Mouse (Mus musculus) small intestine, adult 2 months (tissue): ENCODE data around the gene Nkiras1. TPM values are rescaled to one million over a fixed set of nuclear protein-coding genes. Genes with fewer than 3 reads are reported as not detected.

ENCODE experiments used
- H3K27ac ChIP-seq: fragments of 200-500 bp; 2 replicates; pipeline ENCODE4 v1.5.1; 2012; ENCODE audit warnings: low read depth, low read length, control low read depth, inconsistent platforms; ENCODE audit not compliant: insufficient read depth
- H3K27me3 ChIP-seq: fragments of 200-500 bp; 2 replicates; pipeline ENCODE4 v1.6.1; 2012; ENCODE audit warnings: mild to moderate bottlenecking, moderate library complexity, low read length, inconsistent platforms; ENCODE audit not compliant: control insufficient read depth, insufficient read depth
- H3K36me3 ChIP-seq: fragments of 200-500 bp; 2 replicates; pipeline ENCODE4 v1.6.1; 2012; ENCODE audit warnings: mild to moderate bottlenecking, low read length, control low read depth, inconsistent platforms; ENCODE audit not compliant: control insufficient read depth, insufficient read depth
- H3K4me1 ChIP-seq: fragments of 200-500 bp; 2 replicates; pipeline ENCODE4 v1.6.1; 2012; ENCODE audit warnings: low read length, inconsistent platforms, mixed read lengths; ENCODE audit not compliant: control insufficient read depth, insufficient read depth, insufficient read length
- H3K4me3 ChIP-seq: fragments of 200-500 bp; 2 replicates; pipeline ENCODE4 v1.5.1; 2012; ENCODE audit warnings: low read depth, mild to moderate bottlenecking, control low read depth, inconsistent platforms, low read length, moderate library complexity
- CTCF ChIP-seq: fragments of 200-500 bp; IDR thresholded peaks from 2 replicates; pipeline ENCODE4 v1.5.1; 2012; ENCODE audit warnings: low read depth, mild to moderate bottlenecking, control low read depth, inconsistent platforms, low read length, moderate library complexity, mixed read lengths; ENCODE audit not compliant: insufficient replicate concordance, insufficient read length; ENCODE audit errors: extremely low read depth
- POLR2A ChIP-seq: fragments of 200-500 bp; IDR thresholded peaks from 2 replicates; pipeline ENCODE4 v1.6.1; 2012; ENCODE audit warnings: low read depth, mild to moderate bottlenecking, control low read depth, inconsistent platforms, low read length, moderate library complexity
- WGBS: fragments of 180-500 bp; shearing (Covaris S2); methylation state at CpG from one replicate; pipeline ENCODE4 v1.1.7; 2018; 5-methylcytosine and 5-hydroxymethylcytosine counted together
- polyA plus RNA-seq: library from polyadenylated mRNA; depleted of rRNA; stranded (reverse); fragments of >200 nt; gene quantifications from 2 replicates; pipeline ENCODE4 v1.2.3, GENCODE M21; 2012; rRNA removed

The Nkiras1 gene
- polyA plus RNA-seq, 1 experiment, result 2.1 TPM

DNA sequence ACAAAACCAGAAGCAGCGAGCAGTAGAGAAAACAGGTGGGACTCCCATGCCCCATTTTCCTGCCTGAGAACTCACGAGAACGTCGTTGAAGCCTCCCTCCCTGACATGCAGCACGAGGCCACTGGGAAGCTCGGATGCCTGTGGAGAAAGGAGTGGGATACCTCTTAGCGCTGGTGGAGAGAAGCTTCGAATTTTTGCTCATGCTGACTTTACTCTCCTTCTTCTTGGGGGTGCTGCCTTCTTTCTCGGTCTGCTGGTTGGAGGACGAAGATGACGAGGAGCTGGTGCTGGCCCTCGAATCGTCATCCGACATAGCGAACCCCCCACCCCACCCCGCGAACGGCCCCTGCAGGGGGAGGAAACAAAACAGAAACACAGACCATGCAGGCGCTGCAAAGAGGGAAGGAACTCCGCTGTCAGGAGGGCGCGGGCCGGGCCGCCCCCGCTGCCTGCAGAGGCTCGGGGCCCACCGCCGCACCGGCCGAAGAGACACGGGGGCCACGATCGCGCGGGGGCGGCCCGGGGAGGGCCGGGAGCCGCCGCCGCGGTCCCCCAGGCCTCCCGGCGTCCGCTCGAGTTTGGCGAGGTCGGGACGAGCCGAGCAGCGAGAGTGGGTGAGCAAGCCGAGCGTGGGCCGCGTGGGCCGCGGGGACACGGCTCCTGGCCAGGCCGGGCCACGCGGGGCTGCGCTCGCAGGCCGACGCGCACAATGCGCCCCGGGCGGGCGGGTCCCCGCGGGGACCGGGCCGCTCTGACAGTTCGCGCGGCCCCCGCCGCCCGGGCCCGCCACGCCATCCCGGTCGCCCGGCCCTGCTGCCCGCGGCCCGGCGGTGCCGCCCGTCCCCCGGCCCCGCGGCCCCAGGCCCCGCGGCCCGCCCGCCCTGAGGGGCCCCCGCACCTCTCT, 60.1 kb downstream of the Nkiras1 start:
- WGBS, result under 1% methylated on average over 95 of the region's 99 CpGs
- H3K36me3 ChIP-seq, result peaks cover 8% of the 10 kb centered on the region; the same call in 1 of the 2 replicates
- TF ChIP-seq CTCF (no peak), POLR2A (0 out of 2 replicates have a peak, but pooled peaks have one; percentile 19)
- peak overlapping the region; percentile 87 for H3K4me3 ChIP-seq
- H3K4me1 ChIP-seq, result peaks cover 8% of the 10 kb centered on the region
- H3K27me3 ChIP-seq, result no peaks in the 10 kb centered on the region
- no peak overlapping the region for H3K27ac ChIP-seq

DNA sequence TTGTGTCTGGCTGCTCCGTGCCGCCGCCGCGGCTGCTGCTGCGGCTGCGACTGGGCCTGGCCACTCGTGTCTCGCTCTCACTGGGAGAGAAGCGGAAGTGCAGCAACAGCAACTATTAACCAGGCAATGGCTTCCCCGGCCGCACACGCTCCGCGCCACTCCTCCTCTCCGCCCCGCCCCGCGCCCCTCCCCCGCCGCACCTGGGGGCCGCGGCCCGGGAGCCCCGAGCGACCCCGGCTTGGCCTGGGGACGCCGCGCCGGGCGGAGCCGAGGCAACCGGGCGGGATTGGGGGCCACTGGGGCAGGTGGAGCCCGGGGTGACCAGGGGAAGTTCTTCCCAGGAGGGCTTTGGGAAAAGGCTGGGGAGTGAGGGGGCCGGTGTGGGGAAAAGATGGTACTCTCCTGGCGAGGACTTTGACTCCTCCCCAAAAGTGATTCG, 60.8 kb downstream of the Nkiras1 start, which contains the start of gene Ube2e1:
Ube2e1 (minus strand) TSS at position 167 of the 439 bp plus-strand sequence.
- Histone ChIP-seq H3K27ac (no peak within 1 kb of the TSS), H3K27me3 (no peaks in the 10 kb centered on the region), H3K4me1 (peaks cover 10% of the 10 kb centered on the region), H3K36me3 (peaks cover 4% of the 10 kb centered on the region; the same call in 1 of the 2 replicates), H3K4me3 (peak within 1 kb of the TSS; percentile 87)
- under 1% methylated on average over 38 of the region's 39 CpGs for WGBS
- TF ChIP-seq CTCF (no peak), POLR2A (peak; percentile 78)

Other genes starting within 250 kb of the Nkiras1 start
- 8.3 and 11.9 TPM in 2 replicates for gene Nr1d2, start 32.0 kb upstream of the Nkiras1 start, polyA plus RNA-seq
- gene Rpl15, start 255 bp downstream of the Nkiras1 start, polyA plus RNA-seq, result 139 and 178 TPM in 2 replicates
- gene Ube2e1, start 60.7 kb downstream of the Nkiras1 start, polyA plus RNA-seq, result 3.0 and 6.8 TPM in 2 replicates